Mouse (Mus musculus) midbrain, postnatal 0 days (tissue): ENCODE measurements at regions not wholly inside any gene's neighbourhood (a gene's known extent, or its start where the extent isn't known, plus 50 kb on each side); places are given as distances from the start of the nearest gene placed in this dataset.

Experiments
- ATAC-seq: fragments of 200-750 bp; cut with Nextera tagmentation; 2 replicates; pipeline ENCODE4 v1.8.0; 2017; ENCODE audit warnings: moderate number of reproducible peaks, mild to moderate bottlenecking, moderate TSS enrichment, moderate library complexity; ENCODE audit not compliant: low FRiP score
- DNase-seq: peaks from one replicate; pipeline ENCODE4 v3.0.0-alpha.2; 2015; ENCODE audit warnings: low spot score
- H3K27ac ChIP-seq: fragments of 300-500 bp; sonication (generic); 2 replicates; pipeline ENCODE4 v1.5.1; 2014; ENCODE audit warnings: low read depth, mild to moderate bottlenecking, low read length, mixed read lengths
- H3K27me3 ChIP-seq: fragments of 300-500 bp; sonication (generic); 2 replicates; pipeline ENCODE4 v1.6.1; 2014; ENCODE audit warnings: low read length, control low read depth, mixed read lengths; ENCODE audit not compliant: insufficient read depth
- H3K36me3 ChIP-seq: fragments of 300-500 bp; sonication (generic); 2 replicates; pipeline ENCODE4 v1.6.1; 2014; ENCODE audit warnings: low read length, control low read depth, mixed read lengths; ENCODE audit not compliant: insufficient read depth
- H3K4me1 ChIP-seq: fragments of 300-500 bp; sonication (generic); 2 replicates; pipeline ENCODE4 v1.6.1; 2014; ENCODE audit warnings: mild to moderate bottlenecking, control low read depth, antibody characterized with exemption, low read length, mixed read lengths; ENCODE audit not compliant: insufficient read depth
- H3K4me2 ChIP-seq: fragments of 300-500 bp; sonication (generic); 2 replicates; pipeline ENCODE4 v1.6.1; 2014; ENCODE audit warnings: low read depth, mild to moderate bottlenecking, low read length, mixed read lengths; ENCODE audit not compliant: poor library complexity, severe bottlenecking
- H3K4me3 ChIP-seq: fragments of 300-500 bp; sonication (generic); 2 replicates; pipeline ENCODE4 v1.5.1; 2014; ENCODE audit warnings: low read depth, mild to moderate bottlenecking, low read length, moderate library complexity
- H3K9ac ChIP-seq: fragments of 300-500 bp; sonication (generic); replicated peaks from 2 replicates; pipeline ENCODE4 v1.6.1; 2014; ENCODE audit warnings: mild to moderate bottlenecking, low read length, moderate library complexity, mixed read lengths; ENCODE audit not compliant: poor library complexity, severe bottlenecking
- H3K9me3 ChIP-seq: fragments of 300-500 bp; sonication (generic); 2 replicates; pipeline ENCODE4 v1.6.1; 2016; ENCODE audit warnings: low read length, control low read depth
- CTCF ChIP-seq: IDR thresholded peaks from 2 replicates; pipeline ENCODE4 v1.5.1; 2016; ENCODE audit warnings: antibody characterized with exemption, mild to moderate bottlenecking
- WGBS: fragments of 180-500 bp; shearing (Covaris S2); extraction: QIAGEN DNeasy Blood & Tissue Kit; methylation state at CpG from one replicate; pipeline ENCODE4 v1.1.7; 2014; 5-methylcytosine and 5-hydroxymethylcytosine counted together

DNA sequence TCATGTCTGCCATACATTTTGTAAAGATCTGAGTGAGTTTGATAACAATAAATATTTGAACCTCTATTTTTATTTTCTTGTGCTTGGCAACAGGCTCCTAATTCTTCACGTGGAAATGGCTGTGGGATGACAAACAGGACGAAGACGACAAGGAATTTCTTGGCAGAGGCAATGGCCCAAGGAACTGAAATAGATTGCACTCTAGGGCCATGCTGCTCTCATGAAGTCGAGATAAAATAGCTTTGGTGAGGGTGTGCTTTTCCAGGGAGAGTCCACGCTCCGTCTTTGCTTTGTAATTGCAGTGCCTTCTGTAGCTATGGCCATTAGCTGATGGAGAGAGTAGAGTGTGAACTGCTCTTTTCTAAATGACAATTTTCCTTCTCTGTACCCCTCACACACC, 50.9 kb upstream of the 1810046K07Rik start:
- no peak overlapping the region for H3K9ac ChIP-seq
- no peaks in the 10 kb centered on the region for H3K36me3 ChIP-seq
- ATAC-seq (no peak), DNase-seq (no peak)
- no peak for TF ChIP-seq CTCF
- WGBS, result 80% methylated on average over 6 of the region's 6 CpGs
- H3K4me2 ChIP-seq, result no peak overlapping the region
- H3K27me3 ChIP-seq, result no peaks in the 10 kb centered on the region
- no peaks in the 10 kb centered on the region for H3K4me1 ChIP-seq
- no peak overlapping the region for H3K4me3 ChIP-seq
- H3K27ac ChIP-seq, result no peak overlapping the region
- H3K9me3 ChIP-seq, result no peaks in the 10 kb centered on the region

DNA sequence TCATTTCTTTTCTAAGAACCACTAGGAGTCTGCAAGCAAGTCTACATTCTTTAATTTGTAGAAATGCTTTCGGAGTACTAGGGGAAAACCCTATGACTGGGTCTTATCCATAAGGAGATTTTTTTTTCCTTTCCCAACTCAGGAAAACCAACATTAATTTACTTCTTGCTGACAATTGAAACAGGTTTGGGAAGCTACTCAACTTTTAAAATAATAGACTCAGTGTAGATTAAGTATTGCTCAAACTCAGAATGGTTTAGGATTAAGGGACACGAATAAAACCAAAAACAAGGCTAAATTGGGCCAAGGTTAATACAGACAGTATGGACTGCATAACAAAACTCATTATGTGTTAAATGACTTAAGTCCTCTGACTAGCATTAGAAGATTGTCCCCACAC, 65.2 kb upstream of the 1810046K07Rik start:
- DNase-seq (no peak), ATAC-seq (no peak)
- Histone ChIP-seq H3K27me3 (no peaks in the 10 kb centered on the region), H3K4me3 (no peak overlapping the region), H3K4me2 (no peak overlapping the region), H3K9ac (no peak overlapping the region), H3K9me3 (no peaks in the 10 kb centered on the region), H3K27ac (no peak overlapping the region), H3K36me3 (no peaks in the 10 kb centered on the region), H3K4me1 (no peaks in the 10 kb centered on the region)
- TF ChIP-seq CTCF, result no peak
- 87% methylated on average over 2 of the region's 2 CpGs for WGBS

DNA sequence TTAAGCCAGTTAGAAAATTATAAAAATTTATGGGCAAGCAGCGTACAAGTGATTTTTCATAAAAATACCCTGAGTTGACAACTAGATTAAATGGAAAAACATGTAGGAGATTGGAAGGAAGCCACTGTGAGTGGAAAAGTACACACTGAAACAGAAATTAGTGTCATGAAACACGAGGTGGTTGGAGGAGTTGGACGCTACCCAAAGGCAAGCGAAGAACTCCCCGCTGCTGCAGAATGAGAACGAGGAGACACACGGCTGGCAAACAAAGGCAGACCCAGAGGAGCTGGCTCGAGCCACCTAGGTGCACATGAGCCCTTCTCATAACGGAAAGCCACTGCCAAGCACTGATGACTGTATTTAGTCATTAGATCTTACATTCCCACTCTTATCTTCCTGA, 65.7 kb upstream of the 1810046K07Rik start:
- no peak overlapping the region for H3K9ac ChIP-seq
- H3K27ac ChIP-seq, result no peak overlapping the region
- H3K4me1 ChIP-seq, result no peaks in the 10 kb centered on the region
- no peak overlapping the region for H3K4me3 ChIP-seq
- no peaks in the 10 kb centered on the region for H3K36me3 ChIP-seq
- H3K4me2 ChIP-seq, result no peak overlapping the region
- no peaks in the 10 kb centered on the region for H3K27me3 ChIP-seq
- WGBS, result 55% methylated on average over 9 of the region's 9 CpGs
- TF ChIP-seq CTCF, result no peak
- H3K9me3 ChIP-seq, result no peaks in the 10 kb centered on the region
- ATAC-seq (no peak), DNase-seq (peak; percentile 57)

DNA sequence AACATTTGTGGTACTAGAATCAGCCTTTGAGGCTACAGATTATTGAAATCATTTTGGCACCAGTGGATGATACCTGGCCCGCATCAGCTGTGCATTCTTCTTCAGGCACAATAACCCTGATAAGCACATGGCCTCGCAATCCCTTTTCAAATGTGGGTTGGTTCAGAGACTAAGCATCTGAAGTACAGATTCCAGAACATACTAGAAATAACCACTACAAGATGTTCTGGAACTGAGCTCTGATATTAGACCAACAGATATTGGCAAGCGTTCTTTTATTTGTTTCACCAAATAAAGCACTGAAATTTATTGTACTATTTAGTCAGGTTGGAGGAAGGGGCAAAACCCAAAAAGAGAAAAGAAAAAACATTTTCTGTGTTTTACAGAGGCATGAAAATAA, 68.1 kb upstream of the 1810046K07Rik start:
- no peak for ATAC-seq
- Histone ChIP-seq H3K4me1 (no peaks in the 10 kb centered on the region), H3K4me2 (no peak overlapping the region), H3K27ac (no peak overlapping the region), H3K9ac (no peak overlapping the region), H3K36me3 (no peaks in the 10 kb centered on the region), H3K9me3 (no peaks in the 10 kb centered on the region), H3K27me3 (no peaks in the 10 kb centered on the region), H3K4me3 (no peak overlapping the region)
- TF ChIP-seq CTCF, result no peak
- 89% methylated on average over 3 of the region's 3 CpGs for WGBS
- no peak for DNase-seq

DNA sequence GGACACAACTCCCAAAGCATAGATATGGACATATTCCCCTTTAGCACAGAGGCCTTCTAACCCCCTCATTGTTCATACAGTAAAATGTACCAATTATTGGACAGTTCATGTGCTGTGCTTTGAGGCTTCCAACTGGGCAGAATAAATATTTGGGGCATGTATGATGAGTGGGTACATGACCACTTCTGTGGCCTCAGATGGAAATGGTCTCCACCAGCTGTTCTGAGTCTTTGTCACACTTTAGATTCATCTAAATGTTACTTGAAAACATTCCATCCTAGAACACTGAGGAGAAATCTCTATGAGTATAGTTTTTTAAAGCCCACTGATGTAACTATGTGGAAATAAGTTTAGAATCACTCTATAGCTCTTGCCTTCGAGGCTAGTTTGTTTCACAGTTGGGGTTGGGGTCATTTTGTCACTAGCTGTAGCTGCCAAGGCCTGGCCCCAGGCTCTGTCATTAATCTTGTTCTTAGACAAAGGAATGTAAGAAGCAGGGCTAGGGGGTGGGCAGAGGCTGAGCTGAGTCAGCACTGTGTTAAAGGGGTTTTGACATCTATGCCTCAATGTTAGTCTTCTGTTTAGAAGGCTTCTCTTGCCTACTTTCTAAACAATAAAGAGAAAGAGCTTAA, 69.0 kb upstream of the 1810046K07Rik start:
- ATAC-seq, result no peak
- Histone ChIP-seq H3K9me3 (no peaks in the 10 kb centered on the region), H3K36me3 (no peaks in the 10 kb centered on the region), H3K4me3 (no peak overlapping the region), H3K4me1 (no peaks in the 10 kb centered on the region), H3K4me2 (no peak overlapping the region), H3K9ac (no peak overlapping the region), H3K27me3 (no peaks in the 10 kb centered on the region), H3K27ac (no peak overlapping the region)
- DNase-seq, result peak; percentile 23
- no peak for TF ChIP-seq CTCF
- 8% methylated on average over 1 of the region's 1 CpGs for WGBS

DNA sequence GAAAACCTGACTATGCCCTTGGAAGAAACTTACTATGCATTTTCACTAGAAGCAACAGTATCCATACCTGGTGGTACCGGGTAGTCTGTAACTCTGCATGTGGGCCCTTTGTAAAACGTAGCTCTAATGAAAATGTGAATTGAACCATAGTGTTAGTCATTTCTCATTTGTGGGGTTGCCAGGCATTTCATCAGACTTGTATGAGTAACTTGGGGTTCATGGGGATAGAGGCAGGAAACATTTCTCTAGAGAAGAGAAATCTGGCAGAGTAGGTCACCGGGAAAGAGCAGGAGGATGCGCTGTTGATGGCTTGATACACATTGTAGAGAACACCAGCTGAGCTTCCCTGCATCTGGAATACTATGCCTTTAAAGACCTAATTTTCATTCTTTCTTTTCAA, 70.2 kb upstream of the 1810046K07Rik start:
- H3K27ac ChIP-seq, result no peak overlapping the region
- ATAC-seq, result no peak
- DNase-seq, result no peak
- H3K4me2 ChIP-seq, result no peak overlapping the region
- WGBS, result 84% methylated on average over 4 of the region's 4 CpGs
- H3K9me3 ChIP-seq, result no peaks in the 10 kb centered on the region
- no peak for TF ChIP-seq CTCF
- H3K36me3 ChIP-seq, result no peaks in the 10 kb centered on the region
- H3K27me3 ChIP-seq, result no peaks in the 10 kb centered on the region
- no peak overlapping the region for H3K4me3 ChIP-seq
- no peaks in the 10 kb centered on the region for H3K4me1 ChIP-seq
- no peak overlapping the region for H3K9ac ChIP-seq
